Mouse (Mus musculus) lung, adult 18-20 months (tissue): ENCODE measurements at regions not wholly inside any gene's neighbourhood (a gene's known extent, or its start where the extent isn't known, plus 50 kb on each side); places are given as distances from the start of the nearest gene placed in this dataset.

Source experiments
- DNase-seq, 2 experiments: peaks; one replicate each; pipeline ENCODE4 v3.0.0; 2022; ENCODE audit warnings: mixed read lengths in 2 of 2

DNA sequence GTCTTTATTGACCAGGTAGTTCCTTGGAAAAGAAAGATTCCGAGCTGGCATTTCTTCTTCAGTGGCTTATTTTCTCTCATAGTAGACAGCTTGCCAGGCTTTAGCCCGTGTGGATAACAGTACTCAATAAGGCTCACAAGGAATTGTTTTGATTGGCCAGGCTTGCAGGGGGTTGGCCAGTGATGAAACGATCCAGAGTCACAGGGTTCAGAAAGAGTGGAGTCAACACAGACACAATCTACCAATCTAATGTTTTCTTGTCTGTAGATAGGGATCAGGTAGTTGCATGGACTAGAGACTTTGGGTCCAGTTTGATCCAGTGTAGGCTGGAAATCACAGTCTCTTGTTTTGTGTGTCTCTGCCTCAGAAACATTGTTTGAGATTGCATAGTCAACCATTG lies 115.8 kb upstream of the Tab2 start:
- DNase-seq, result no peak

DNA sequence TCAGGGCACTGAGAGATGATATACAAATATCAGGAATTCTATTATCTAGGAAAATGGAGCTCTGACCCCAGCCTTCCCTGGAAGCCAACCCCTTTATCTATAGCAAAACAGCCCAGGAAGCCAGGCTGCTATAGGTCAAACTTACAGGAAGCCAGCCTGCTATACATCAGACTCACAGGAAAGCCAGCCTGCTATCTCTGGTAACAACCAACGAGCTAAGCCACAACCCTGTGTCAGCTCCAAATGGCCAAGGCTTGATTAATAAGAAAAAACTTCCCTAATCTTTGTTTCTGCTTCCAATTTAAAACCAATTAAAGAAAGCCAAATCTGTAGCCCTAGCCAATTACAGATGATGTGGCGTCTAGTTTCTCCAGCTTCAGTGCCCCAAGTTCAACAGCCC lies 114.4 kb upstream of the Tab2 start:
- DNase-seq, result no peak

DNA sequence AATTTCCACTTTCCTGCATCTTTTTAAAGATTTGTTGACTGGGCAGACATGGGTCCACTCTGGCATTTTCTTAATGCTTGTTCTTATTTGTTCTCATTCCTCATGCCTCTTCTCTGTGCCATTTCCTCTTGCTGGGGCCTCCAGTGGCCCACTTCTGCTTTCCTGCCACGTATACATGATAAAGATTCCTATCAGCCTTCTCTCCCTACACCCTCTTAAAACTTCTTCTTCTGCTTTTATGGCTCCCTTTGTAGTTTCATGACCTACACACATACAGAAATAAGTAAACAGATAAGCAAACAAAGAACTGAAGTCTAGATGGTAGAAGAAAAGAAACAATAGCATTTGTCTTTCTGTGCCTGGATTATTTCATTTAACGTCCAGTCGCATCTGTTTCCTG lies 110.9 kb upstream of the Tab2 start:
- DNase-seq, result no peak

DNA sequence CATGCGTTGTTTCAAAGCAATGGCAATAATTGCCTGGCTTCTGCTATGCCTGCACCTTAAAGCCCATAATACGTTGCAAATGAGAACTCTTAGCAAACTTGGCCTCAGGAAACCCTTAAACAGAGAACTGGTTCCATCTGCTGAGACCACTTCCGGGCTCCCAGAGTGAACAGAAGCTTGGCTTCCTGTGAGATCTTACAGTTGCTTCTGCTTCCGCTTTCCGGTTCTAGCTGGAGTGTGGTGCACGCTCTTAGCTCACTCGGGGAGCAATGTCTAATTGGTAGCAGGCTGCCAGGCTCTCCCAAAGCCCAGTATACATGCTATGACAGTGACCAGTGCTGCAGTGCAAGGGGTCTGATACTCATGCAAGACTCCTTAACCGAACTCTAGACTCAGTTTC lies 109.7 kb upstream of the Tab2 start:
- DNase-seq, result peak in 1 of 2 experiments; percentile 15

DNA sequence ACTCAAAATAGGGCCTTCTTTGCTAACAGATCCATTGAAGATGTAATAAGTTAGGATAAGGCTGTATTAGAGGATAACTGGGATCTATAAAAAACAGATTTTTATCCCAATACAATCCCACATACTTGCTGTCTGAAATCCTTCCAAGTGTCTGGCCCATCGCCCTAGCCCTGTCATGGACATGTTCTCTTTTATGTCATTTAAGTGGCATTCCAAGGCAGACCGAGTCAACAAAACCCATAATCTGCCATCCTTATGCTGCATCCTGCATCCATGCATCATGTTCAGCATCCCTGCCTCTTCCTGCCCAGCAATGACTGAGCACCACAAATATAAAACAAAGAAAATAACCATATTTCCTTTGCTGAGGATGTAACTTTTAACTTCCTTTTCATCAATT lies 108.3 kb upstream of the Tab2 start:
- DNase-seq, result no peak

DNA sequence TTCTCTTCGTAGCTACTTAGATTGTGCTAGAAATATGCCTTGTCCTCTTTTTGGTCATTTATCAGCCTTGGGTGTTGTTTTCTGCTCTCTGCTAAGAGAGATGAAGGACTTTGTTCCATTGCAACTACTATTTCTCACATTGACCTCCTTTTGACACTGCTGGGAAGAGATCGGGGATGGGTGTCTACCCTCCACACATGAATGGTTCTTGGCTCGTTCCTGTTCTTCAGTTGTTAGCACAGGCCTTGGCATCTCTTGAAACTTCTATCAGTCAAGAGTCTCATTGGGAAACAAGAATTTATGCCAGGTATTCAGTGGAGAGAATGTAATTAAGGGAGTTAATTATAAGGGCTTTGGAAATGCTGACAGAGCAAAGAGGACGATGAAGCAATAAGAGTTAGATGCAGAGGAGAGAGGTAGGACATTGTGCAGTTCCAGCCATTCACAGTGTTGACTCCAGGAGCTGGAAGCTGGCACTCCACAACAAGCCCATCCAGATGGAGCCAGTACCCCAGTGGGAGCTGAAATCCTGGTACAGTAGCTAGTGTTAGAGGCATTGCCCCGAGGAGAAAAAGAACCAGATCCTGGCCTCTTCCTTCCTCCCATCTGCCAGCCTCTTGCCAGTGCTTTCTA lies 107.5 kb upstream of the Tab2 start:
- DNase-seq, result no peak

DNA sequence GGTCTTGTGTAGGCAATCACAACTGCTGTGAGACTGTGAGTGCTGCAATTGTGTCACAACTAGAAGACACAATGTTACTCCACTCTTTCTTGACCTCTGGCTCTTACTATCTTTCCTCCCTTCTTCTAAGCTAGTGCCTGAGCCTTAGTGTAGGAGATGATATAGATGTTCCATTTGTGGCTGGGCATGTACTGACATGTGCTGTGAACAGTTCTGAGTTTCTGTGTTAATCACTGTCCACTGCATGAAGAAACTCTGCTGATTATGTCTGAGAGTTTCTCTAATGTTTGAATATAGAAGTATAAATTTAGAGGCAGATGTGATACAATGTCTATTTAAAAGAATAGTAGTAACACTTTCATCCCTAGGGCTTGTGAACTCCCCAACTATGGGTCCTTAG lies 105.0 kb upstream of the Tab2 start:
- DNase-seq, result no peak

DNA sequence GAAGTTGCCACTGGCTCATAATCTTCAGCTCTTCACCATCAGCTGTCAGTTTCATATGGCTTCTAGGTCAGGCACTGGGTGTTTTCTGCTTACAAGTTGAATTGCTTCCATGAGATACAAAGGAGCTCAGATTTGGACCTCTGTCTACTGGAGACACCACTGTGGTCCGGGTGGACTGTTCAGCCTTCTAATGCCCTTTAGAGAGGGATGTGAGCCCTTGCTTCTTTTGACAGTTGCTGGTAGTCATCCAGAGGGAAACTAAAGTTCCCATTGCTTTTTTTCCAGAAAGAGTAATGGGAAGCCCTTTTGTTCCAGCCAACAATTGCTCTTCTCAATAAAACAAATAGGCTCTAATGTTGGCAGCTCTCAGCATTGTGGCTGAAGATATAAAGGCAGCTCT lies 103.7 kb upstream of the Tab2 start:
- DNase-seq, result no peak

DNA sequence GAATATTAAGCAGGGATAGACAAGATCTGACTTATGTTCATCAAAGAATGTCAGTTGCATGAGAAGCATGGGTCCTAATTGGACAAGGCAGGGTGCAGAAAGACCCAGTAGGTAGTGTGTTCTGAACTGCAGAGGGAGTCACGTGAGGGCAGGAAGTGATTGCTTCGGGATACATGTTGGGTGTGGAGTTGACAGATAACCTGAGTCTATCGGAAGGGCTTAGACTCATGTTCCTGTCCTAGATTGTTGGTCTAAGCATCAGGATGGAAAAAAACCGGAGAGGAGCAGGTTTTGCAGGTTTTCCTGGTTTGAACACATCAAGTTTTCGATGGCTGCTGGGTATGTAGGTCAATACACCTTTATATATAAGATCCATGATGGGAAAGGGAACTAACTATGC lies 101.8 kb upstream of the Tab2 start:
- no peak for DNase-seq

DNA sequence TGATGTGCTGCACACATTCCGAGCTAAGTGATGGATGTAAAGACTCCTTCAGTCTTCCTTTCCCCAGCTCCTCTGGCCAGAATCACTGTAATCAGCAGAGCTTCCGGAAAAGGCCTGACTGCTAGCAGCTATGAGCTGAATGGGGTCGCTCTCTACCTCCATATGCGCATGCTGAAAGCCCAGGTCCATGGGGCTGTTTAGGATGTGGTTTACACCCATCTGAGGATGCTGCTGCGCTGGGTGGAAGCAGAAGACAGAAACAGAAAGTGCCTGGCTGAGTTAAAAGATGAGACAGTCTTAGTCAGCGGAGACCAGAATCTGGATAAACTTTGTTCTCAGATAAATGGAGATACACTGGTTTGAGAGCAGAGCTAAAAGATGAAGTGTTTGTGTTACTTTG lies 99.3 kb upstream of the Tab2 start:
- DNase-seq, result no peak

DNA sequence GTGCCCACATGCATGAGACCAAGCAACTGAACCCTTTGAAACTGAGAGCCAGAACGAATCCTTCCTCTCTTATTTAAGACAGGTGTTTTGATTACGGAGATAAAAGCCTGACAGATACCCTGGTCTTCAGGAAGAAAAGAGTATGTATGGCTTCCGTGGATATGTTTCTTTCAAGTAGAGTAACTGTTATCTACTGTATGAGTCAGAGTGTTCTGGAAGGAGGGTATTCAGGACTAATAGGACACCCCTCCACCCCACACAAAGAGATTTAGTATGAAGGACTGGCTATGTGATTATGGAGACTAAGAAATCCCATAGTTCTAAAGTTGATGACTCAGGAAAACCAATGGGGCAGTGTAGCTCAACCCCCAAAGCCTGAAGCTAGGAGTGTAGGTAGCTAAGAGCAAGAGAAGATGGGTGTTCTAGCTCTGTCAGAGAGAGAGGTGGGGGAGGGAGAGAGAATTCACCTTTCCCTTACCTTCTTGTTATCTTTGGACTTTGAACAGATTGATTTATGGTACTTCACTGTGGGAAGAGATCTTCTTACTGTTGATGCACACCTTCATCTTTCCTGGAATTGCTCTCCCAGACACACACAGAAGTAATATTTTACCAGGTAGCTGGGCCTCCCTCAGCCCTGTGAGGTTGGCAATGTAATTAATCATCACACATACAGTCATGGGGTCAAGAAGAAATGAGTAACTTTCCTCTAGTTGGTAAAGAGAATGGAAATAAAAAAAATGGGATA lies 87.6 kb upstream of the Tab2 start:
- DNase-seq, result no peak

DNA sequence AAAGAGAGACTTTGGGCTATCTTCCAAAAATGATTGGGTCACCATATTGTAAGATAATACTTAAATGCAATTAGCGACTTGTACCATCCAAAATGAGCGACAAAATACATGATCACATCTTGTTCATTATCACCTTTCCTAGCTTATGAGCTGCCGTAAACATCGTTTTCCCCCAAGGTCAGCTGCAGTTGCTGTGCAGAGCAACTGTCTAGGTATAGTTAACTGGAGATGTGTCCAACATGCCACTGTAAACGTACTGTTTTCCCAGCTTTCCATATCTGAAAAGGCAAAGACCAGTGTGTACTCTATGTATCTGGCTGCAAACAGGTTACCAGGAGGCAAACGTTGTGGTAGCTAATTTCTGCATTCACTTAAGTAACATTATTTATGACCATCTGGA lies 86.3 kb upstream of the Tab2 start:
- DNase-seq, result no peak

DNA sequence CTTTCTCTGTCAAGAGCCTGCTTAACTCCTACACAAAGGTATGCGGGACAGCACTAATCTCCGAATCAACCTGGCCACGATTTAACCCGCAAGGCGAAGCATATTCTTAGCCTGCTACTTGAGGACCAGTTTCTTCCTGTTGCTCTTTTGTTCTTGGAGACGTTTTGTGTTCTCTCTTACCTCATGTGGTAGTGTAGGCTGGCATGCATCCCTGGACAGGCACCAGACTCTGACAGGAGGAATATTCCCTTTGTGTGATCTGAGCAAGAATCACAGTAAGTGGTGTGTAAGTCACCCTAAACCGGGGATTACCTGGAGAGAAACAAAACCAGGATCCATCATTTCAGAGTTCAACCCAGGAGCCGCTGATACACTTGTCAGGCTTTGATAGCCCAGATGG lies 85.8 kb upstream of the Tab2 start:
- no peak for DNase-seq

DNA sequence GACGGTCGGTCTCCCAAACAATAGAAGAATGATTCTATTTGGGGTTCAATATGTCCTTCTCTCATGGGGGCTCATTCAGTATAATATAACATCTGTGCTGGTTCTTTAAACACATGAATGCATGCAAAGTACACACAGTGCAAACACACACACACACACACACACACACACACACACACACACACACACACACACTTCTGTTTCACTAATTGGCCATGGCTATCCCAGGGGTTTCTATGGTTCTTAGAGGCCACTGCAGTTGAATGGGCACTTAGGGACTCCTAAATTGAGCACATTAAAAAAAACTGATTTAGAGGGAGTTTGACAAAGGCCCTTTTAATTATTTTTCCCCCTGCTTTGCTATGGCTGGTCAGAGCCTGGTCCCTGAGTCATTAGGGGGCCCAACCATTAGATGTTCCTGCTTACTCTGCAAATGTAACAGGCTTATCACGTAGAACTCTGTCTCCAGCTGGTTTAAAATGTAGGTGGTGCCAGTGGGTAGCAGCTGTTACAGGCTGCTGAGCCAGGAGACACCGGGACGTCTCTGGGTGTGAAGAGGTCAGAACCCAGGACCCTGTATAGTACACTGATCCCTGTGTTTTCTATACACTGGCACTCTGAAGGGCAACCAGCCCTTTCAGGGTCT lies 82.1 kb upstream of the Tab2 start:
- DNase-seq, result no peak

DNA sequence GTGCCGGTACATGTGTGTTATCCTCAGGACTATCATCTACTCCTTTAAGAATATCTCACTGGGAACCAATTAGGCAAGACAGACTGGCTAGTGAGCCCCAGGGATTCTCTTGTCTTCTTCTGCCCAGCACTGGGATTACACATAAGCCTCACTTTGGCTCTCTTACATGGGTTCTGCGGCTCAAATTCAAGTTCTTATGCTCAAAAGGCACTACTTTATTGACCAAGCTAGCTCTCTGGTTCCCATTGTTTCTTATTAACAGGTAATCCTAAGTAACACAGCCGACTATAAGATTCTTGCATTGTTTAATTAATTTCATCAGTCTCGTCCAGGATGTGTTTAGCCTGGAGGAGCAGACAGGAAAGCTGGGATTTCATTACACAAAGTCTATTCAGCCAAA lies 80.3 kb upstream of the Tab2 start:
- no peak for DNase-seq

DNA sequence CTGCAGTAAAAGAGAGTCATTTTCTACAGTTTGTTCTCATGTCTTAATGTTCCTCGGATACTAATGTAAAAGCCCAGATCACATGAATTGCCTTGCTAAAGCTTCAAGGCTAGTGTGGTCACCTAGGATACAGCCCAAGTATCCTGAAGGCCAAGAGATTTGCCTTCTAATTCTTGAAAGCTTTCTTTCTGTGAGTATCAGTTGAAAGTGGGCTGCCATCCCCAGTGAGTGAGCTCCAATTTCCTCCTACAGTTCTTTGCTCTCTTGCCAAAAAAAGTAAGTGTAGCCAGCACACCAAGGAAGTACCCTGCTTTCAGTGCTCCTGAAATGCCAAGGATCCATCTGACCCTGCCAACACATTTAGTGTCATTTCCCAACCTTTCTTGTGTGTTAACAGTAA lies 79.3 kb upstream of the Tab2 start:
- no peak for DNase-seq

DNA sequence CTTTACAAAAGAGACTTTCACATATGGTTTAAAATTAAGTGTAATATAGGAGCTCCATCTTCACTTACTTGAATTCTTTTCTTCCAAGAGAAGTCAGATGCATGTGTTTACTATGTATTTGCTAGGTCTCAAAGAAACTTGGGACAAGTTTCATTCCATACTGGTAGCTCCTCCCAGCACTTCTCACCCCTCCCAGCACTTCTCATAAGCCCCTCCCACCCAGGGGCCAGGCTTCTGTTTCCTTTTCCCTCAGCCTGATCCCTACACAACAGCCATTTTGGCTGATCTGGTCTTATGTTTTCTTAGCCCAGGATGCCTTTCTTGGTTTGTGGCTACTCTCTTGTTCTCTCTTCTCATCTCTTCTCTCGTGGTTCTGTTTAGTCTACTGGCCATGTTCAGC lies 76.2 kb upstream of the Tab2 start:
- DNase-seq, result no peak

DNA sequence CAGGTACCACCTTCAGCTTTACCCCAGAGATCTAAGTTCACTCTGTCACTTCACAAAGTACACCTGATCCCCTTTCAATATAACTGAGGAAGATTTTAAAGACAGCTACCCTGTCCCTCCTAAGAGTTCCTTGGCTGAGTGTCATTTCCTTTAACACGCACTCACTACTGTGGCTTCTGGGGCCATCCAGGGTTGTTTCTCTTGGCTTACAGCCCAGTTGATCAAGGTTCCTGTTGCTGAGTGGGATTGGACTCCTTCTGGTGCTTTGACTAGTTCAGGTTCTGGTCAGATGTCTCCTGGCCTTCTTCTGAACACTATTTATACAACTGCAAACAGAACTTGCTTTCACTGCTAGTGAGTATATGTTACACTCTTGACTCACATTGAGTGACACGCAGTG lies 72.8 kb upstream of the Tab2 start:
- peak in 1 of 2 experiments; percentile 5 for DNase-seq

DNA sequence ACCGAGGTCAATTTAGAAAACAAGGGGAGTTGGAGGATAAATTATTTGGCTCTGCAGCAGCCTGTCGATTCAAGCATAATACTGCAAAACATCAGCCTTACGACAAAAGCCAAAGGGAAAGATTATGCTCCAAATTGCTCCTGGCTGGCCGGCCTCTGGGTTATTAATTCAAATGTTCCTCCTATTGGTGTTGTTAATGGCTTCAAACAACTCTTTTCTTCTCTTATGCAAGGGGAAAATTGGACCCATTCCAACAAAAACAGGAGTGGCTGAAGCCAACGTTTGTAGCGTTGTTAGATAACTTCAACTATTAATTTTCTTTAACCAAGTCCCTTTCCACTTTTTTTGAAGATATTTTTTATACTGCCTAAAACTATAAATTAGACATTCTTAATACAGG lies 71.0 kb upstream of the Tab2 start:
- DNase-seq, result peak in 1 of 2 experiments; percentile 11

DNA sequence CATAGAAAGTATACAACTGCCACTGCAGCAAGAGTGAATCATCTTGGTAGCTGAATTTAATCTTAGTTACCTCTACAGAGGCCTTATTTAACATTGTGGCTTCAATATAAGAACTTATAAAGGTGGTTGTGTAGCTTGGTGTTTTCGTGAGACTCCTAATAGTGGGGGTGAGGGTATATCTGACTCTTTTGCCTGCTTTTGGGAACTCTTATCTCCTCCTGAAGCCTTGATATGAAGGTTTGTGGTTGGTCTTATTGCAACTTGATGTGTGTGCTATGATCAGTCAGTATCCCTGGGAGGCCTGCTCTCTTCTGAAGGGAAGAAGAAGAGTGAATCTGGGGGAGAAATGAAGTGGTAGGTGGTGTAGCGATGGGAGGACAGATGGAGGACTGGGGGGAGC lies 67.7 kb upstream of the Tab2 start:
- no peak for DNase-seq

DNA sequence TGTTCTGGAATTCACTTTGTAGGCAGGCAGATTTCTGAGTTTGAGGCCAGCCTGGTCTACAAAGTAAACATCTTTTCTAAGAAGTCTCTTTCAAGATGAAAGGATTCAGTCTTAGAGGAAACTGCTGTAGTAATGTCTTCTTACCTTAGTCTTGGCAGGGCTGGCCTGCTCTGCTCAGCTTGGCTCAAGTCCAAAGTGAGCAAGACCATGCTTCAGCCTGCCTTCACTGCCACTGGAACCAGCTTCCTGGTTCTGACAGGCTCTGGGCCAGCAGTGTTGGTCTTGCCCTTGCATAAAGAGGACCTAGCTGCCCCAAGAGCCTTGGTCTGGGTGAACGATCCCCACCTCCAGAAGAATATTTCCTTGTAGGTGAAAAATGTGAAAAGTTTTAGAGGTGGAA lies 65.9 kb upstream of the Tab2 start:
- DNase-seq, result no peak

DNA sequence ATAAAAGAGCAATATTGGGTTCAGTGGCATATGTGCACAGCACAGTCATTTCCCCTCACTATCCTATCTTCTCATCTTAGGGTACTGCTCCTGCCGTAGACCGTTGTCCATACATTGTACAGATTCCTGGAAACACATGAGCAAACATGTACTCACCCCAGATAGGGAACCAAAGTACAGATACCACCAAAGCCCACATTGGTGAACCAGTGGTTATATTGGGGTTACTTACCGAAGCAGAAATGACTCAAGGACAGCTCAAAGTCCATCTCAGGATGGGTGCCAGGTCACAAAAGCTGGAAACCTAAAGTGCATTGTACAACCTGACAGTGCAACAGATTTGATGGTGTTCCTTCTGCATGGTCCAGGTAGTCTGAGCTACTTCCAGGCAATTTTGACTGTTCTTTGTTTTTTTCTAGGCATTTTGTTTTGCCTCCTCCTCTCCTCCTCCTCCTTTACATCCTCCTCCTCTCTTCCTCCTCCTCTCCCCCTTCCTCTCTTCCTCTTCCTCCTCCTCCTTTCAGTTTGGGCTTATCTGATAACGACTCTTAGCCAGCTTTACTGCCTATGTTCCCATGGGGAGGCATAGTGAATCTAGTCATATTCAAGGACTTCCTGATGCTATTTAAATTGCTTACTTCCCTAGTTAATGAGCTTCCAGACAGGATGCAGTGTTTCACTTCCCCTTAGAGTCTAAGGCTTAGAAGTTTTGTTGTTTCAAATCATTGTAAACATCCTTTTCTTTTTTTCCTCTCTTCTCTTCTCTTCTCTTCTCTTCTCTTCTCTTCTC lies 65.1 kb upstream of the Tab2 start:
- DNase-seq, result no peak

DNA sequence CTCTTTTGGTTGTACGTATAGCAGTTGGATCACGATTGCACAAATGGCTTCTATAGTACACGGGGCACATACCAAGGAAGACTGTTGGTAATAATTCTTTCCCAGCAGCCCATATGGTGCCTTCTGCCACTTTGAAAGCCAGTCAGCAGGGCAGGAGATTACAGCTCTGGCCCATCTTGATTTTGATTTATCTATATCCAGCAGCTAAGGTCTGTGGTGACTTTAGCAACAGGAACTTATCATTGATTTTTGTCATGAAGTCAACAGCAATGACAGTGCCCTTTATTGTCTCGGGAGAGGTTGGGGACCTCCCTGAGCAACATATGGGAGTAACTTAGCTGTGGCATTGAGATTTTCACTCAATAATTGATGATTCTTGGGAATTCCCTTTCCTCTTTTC lies 64.1 kb upstream of the Tab2 start:
- no peak for DNase-seq
